Mouse (Mus musculus): ENCODE measurements around the gene Chat. TPM values are rescaled to one million over a fixed set of nuclear protein-coding genes. Genes with fewer than 3 reads are reported as not detected.
"Not testable (repeated sequence)": the region's sequence is repeated elsewhere in the genome, so short reads cannot be mapped to it uniquely, and the experiment has no call there.

Chat gene
- total and polyA plus RNA-seq, 2 experiments, result not detected

DNA sequence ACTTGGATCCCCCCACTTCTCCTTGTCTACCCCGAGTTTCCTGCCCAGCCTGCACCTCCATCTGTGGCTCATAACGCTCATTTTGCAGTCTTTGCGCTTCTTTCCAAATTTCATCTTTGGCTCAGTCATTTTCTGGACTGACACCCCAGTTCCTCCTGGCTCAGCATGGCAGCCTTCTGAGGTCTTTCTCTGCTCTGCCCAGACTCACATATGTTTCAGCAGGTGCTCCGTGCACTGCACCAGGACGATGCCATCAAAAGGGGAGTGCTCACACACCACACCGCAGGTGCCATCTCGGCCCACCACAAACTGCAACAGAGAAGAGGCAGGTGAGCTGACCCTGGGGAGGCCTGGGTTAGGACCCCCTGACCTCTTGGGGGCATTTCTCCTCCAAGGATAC is 41.8 kb downstream of the Chat start:
- 83% methylated on average over 7 of the region's 7 CpGs for WGBS
- Histone ChIP-seq H3K27me3 (ENCODE audit: control insufficient read depth, insufficient read depth, low read length) (no peaks in the 10 kb centered on the region), H3K9ac (ENCODE audit: low read depth, low read length) (no peak overlapping the region), H3K4me1 (ENCODE audit: control insufficient read depth, insufficient read depth, low read length) (no peaks in the 10 kb centered on the region), H3K27ac (replicated peaks; ENCODE audit: insufficient read depth, low read depth, low read length) (no peak overlapping the region), H3K4me3 (ENCODE audit: insufficient read depth, low read depth, low read length) (no peak overlapping the region), H3K36me3 (ENCODE audit: control insufficient read depth, insufficient read depth, low read length) (no peaks in the 10 kb centered on the region), H3K79me2 (ENCODE audit: control insufficient read depth, insufficient read depth, low read length) (no peaks in the 10 kb centered on the region)
- no peak for TF ChIP-seq CTCF (IDR thresholded peaks at IDR 0.05; ENCODE audit: low read depth, low read length)
- TF ChIP-seq POLR2A (IDR thresholded peaks at IDR 0.05; ENCODE audit: extremely low read depth, insufficient read depth, low read length), result no peak
- DNase-seq (ENCODE audit: extremely low read depth, low read depth, low spot score), result no peak

DNA sequence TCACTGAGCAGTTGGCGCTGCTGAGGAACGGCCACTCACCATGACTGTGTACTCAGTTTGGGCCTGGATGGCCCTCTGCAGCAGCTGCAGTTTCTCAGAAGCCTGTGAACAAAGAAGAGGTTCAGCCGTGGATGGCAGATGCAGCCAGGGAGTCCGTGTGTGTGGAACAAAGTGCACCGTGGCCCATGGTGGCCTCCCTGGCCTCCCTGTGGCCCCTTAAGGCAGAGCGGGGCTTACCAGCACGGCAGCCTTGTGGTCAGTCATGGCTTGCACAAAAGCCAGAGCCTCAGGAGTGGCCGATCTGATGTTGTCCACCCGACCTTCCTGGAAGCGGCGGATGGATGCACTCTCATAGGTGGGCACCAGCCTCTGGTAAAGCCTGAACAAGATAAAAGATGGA is 47.0 kb downstream of the Chat start:
- no peak for TF ChIP-seq CTCF (IDR thresholded peaks at IDR 0.05; ENCODE audit: low read depth, low read length)
- no peak for TF ChIP-seq POLR2A (IDR thresholded peaks at IDR 0.05; ENCODE audit: extremely low read depth, insufficient read depth, low read length)

DNA sequence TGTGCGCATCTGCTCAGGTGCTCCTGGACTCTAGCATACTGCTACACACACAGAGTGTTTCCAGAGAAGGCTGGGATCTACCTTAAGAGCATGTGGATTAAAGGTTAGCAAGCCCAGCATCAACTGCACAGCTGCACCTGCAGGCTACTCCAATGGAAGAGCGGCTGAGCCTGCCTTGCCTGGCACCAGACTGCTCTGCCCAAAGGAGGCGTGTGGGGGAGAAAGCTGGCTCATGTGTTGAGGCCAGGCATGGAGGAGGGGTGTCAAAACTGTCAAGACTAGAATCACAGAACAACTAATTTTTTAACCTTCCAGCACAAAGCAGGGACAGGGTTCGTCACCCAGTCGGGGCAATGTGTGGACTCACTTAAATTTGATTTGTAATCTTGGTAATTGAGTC is 53.7 kb downstream of the Chat start:
- H3K36me3 ChIP-seq (ENCODE audit: control insufficient read depth, insufficient read depth, low read length), result no peaks in the 10 kb centered on the region
- no peak for TF ChIP-seq CTCF (IDR thresholded peaks at IDR 0.05; ENCODE audit: low read depth, low read length)
- no peak for TF ChIP-seq POLR2A (IDR thresholded peaks at IDR 0.05; ENCODE audit: extremely low read depth, insufficient read depth, low read length)
- no peaks in the 10 kb centered on the region for H3K27me3 ChIP-seq (ENCODE audit: control insufficient read depth, insufficient read depth, low read length)
- no peak overlapping the region for H3K27ac ChIP-seq (replicated peaks; ENCODE audit: insufficient read depth, low read depth, low read length)
- H3K9ac ChIP-seq (ENCODE audit: low read depth, low read length), result no peak overlapping the region
- H3K4me3 ChIP-seq (ENCODE audit: insufficient read depth, low read depth, low read length), result no peak overlapping the region
- DNase-seq (ENCODE audit: extremely low read depth, low read depth, low spot score), result no peak
- H3K4me1 ChIP-seq (ENCODE audit: control insufficient read depth, insufficient read depth, low read length), result no peaks in the 10 kb centered on the region
- 84% methylated on average over 5 of the region's 5 CpGs for WGBS
- no peaks in the 10 kb centered on the region for H3K79me2 ChIP-seq (ENCODE audit: control insufficient read depth, insufficient read depth, low read length)

More for the DNA sequence above, 47.0 kb downstream of the Chat start:
- WGBS, result 88% methylated on average over 11 of the region's 11 CpGs
- no peaks in the 10 kb centered on the region for H3K4me1 ChIP-seq (ENCODE audit: control insufficient read depth, insufficient read depth, low read length)
- no peaks in the 10 kb centered on the region for H3K27me3 ChIP-seq (ENCODE audit: control insufficient read depth, insufficient read depth, low read length)
- H3K79me2 ChIP-seq (ENCODE audit: control insufficient read depth, insufficient read depth, low read length), result no peaks in the 10 kb centered on the region
- no peak for DNase-seq (ENCODE audit: extremely low read depth, low read depth, low spot score)
- no peak overlapping the region for H3K9ac ChIP-seq (ENCODE audit: low read depth, low read length)
- H3K4me3 ChIP-seq (ENCODE audit: insufficient read depth, low read depth, low read length), result no peak overlapping the region
- no peaks in the 10 kb centered on the region for H3K36me3 ChIP-seq (ENCODE audit: control insufficient read depth, insufficient read depth, low read length)
- no peak overlapping the region for H3K27ac ChIP-seq (replicated peaks; ENCODE audit: insufficient read depth, low read depth, low read length)

DNA sequence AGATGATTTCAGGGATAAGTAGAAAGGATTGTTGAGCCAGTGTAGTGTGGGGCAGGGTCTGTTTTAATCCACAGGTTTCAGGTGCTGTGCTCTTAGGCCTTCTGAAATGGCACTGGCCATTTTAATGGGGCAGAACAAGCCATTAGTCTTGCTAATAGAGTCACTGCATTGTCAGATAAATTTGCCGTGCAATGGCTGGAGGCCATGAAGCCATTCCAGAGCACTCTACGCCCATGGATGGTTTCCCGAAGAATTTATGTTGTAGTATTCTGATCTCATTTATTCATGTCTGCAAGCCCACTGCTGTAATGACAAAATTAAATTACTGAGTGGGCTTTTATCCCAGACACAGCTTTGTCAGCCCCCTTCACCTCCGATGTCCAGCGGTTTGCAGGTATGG is 55.7 kb downstream of the Chat start:
- Histone ChIP-seq H3K4me1 (ENCODE audit: control insufficient read depth, insufficient read depth, low read length) (no peaks in the 10 kb centered on the region), H3K27me3 (ENCODE audit: control insufficient read depth, insufficient read depth, low read length) (0 out of 2 replicates have a peak, but pooled peaks cover under 1% of the 10 kb centered on the region), H3K36me3 (ENCODE audit: control insufficient read depth, insufficient read depth, low read length) (no peaks in the 10 kb centered on the region), H3K9ac (ENCODE audit: low read depth, low read length) (no peak overlapping the region), H3K27ac (replicated peaks; ENCODE audit: insufficient read depth, low read depth, low read length) (no peak overlapping the region), H3K79me2 (ENCODE audit: control insufficient read depth, insufficient read depth, low read length) (no peaks in the 10 kb centered on the region), H3K4me3 (ENCODE audit: insufficient read depth, low read depth, low read length) (no peak overlapping the region)
- no peak for DNase-seq (ENCODE audit: extremely low read depth, low read depth, low spot score)
- TF ChIP-seq CTCF (IDR thresholded peaks at IDR 0.05; ENCODE audit: low read depth, low read length), result no peak
- no peak for TF ChIP-seq POLR2A (IDR thresholded peaks at IDR 0.05; ENCODE audit: extremely low read depth, insufficient read depth, low read length)
- WGBS, result 94% methylated on average over 5 of the region's 5 CpGs

DNA sequence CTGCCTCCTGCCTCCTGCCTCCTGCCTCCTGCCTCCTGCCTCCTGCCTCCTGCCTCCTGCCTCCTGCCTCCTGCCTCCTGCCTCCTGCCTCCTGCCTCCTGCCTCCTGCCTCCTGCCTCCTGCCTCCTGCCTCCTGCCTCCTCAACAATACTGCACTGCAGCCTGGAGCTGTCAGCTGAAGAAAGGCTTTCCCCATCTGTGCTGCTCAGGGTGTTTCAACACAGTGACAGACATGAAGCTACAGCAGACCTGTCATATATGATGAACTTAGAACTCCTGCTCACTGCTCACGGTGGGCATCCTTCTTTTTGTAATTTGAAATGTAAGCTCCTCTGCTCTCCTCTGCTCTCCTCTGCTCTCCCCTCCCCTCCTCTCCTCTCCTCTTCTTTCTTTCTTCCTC is 60.4 kb downstream of the Chat start:
- not testable (repeated sequence) for H3K4me3 ChIP-seq (ENCODE audit: insufficient read depth, low read depth, low read length); H3K27ac ChIP-seq (replicated peaks; ENCODE audit: insufficient read depth, low read depth, low read length); H3K79me2 ChIP-seq (ENCODE audit: control insufficient read depth, insufficient read depth, low read length); H3K4me1 ChIP-seq (ENCODE audit: control insufficient read depth, insufficient read depth, low read length); H3K36me3 ChIP-seq (ENCODE audit: control insufficient read depth, insufficient read depth, low read length); H3K9ac ChIP-seq (ENCODE audit: low read depth, low read length); DNase-seq (ENCODE audit: extremely low read depth, low read depth, low spot score); H3K27me3 ChIP-seq (ENCODE audit: control insufficient read depth, insufficient read depth, low read length)
- WGBS, result 36% methylated on average over 1 of the region's 1 CpGs

DNA sequence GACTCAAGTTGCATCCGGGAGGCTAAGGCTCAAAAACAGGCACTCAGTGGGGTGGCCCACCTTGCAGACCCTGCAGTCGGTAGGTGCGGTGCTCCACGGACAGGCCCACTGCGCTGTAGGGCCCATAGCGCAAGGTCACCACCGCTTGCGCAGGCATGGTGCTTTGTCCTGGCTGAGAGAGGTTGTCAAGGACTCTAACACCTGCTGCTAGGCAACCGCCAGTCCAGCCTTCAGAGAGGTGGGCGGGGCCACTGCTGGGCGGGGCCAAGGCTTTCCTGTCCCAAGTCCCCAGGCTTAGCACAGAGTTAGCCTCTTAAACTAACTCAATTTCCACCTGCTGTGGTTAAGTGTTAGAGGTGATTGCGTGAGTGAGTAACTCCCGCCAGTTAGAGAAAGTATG is 77.6 kb downstream of the Chat start, which contains the start of gene 1700024G13Rik:
Gene 1700024G13Rik (minus strand): TSS at position 196 of the 400 bp plus-strand sequence.
- Histone ChIP-seq H3K9ac (ENCODE audit: low read depth, low read length) (no peak within 1 kb of the TSS), H3K36me3 (ENCODE audit: control insufficient read depth, insufficient read depth, low read length) (no peaks in the 10 kb centered on the region), H3K27ac (replicated peaks; ENCODE audit: insufficient read depth, low read depth, low read length) (no peak within 1 kb of the TSS), H3K4me3 (ENCODE audit: insufficient read depth, low read depth, low read length) (no peak within 1 kb of the TSS), H3K79me2 (ENCODE audit: control insufficient read depth, insufficient read depth, low read length) (no peaks in the 10 kb centered on the region), H3K27me3 (ENCODE audit: control insufficient read depth, insufficient read depth, low read length) (no peaks in the 10 kb centered on the region), H3K4me1 (ENCODE audit: control insufficient read depth, insufficient read depth, low read length) (no peaks in the 10 kb centered on the region)
- 6% methylated on average over 13 of the region's 13 CpGs for WGBS
- DNase-seq (ENCODE audit: extremely low read depth, low read depth, low spot score), result peak; percentile 36
- TF ChIP-seq CTCF (IDR thresholded peaks at IDR 0.05; ENCODE audit: low read depth, low read length) (no peak), POLR2A (IDR thresholded peaks at IDR 0.05; ENCODE audit: extremely low read depth, insufficient read depth, low read length) (no peak)
